Mouse (Mus musculus) testis, adult 2 months (tissue): ENCODE data around the gene Fgfbp3. TPM values are rescaled to one million over a fixed set of nuclear protein-coding genes. Genes with fewer than 3 reads are reported as not detected.

Experiments used
- H3K27ac ChIP-seq: fragments of 200-500 bp; 2 replicates; pipeline ENCODE4 v1.5.1; 2012; ENCODE audit warnings: low read depth, low read length; ENCODE audit not compliant: control insufficient read depth, insufficient read depth
- H3K27me3 ChIP-seq: fragments of 200-500 bp; 2 replicates; pipeline ENCODE4 v1.6.1; 2012; ENCODE audit warnings: mild to moderate bottlenecking, low read length, moderate library complexity; ENCODE audit not compliant: control insufficient read depth, insufficient read depth
- H3K36me3 ChIP-seq: fragments of 200-500 bp; 2 replicates; pipeline ENCODE4 v1.6.1; 2012; ENCODE audit warnings: mild to moderate bottlenecking, low read length; ENCODE audit not compliant: control insufficient read depth, insufficient read depth
- H3K4me1 ChIP-seq: fragments of 200-500 bp; 2 replicates; pipeline ENCODE4 v1.6.1; 2012; ENCODE audit warnings: low read length; ENCODE audit not compliant: control insufficient read depth, insufficient read depth
- H3K4me3 ChIP-seq: fragments of 200-500 bp; 2 replicates; pipeline ENCODE4 v1.5.1; 2012; ENCODE audit warnings: low read depth, mild to moderate bottlenecking, low read length, moderate library complexity, mixed read lengths; ENCODE audit not compliant: control insufficient read depth
- CTCF ChIP-seq: fragments of 200-500 bp; IDR thresholded peaks from 2 replicates; pipeline ENCODE4 v1.5.1; 2012; ENCODE audit warnings: low read depth, mild to moderate bottlenecking, inconsistent platforms, low read length, moderate library complexity; ENCODE audit not compliant: control insufficient read depth, insufficient read depth, insufficient replicate concordance
- POLR2A ChIP-seq: fragments of 200-500 bp; IDR thresholded peaks from 2 replicates; pipeline ENCODE4 v1.6.1; 2012; ENCODE audit warnings: low read depth, mild to moderate bottlenecking, inconsistent platforms, low read length, moderate library complexity; ENCODE audit not compliant: control insufficient read depth
- polyA plus RNA-seq: library from polyadenylated mRNA; depleted of rRNA; stranded (reverse); fragments of >200 nt; gene quantifications from 2 replicates; pipeline ENCODE4 v1.2.3, GENCODE M21; 2012

Gene Fgfbp3
- polyA plus RNA-seq, 1 experiment: 0.16 TPM

- Histone ChIP-seq H3K4me1 (no peaks in the 10 kb centered on the region; the same call in 1 of the 2 replicates), H3K27ac (no peak overlapping the region), H3K36me3 (no peaks in the 10 kb centered on the region), H3K27me3 (no peaks in the 10 kb centered on the region), H3K4me3 (no peak overlapping the region)
- no peak for TF ChIP-seq POLR2A
- TF ChIP-seq CTCF: peak; percentile 83; the same call in 1 of the 2 replicates
These were observed 9.6 kb downstream of the Fgfbp3 start for GRCm38 (mm10) chr19:36909676-36910292.

DNA sequence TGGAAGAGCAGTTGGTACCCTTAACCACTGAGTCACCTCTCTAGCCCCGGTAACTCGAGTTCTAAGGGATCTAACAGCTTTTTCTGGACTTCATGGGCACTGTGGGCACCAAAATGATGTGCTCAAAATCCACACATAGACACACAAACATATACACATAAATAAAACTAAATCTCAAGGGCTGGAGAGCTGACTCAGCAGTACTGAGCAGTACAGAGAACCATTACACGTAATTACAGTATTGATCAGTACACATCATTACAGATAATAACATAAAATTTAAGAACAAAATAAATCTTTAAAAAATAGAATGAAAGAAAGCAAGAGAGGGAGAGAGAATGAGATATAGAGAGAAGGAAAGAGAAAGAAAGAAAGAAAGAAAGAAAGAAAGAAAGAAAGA lies 10.3 kb downstream of the Fgfbp3 start:
- H3K4me1 ChIP-seq: peaks cover under 1% of the 10 kb centered on the region; the same call in 1 of the 2 replicates
- TF ChIP-seq CTCF: no peak
- no peak for TF ChIP-seq POLR2A

DNA sequence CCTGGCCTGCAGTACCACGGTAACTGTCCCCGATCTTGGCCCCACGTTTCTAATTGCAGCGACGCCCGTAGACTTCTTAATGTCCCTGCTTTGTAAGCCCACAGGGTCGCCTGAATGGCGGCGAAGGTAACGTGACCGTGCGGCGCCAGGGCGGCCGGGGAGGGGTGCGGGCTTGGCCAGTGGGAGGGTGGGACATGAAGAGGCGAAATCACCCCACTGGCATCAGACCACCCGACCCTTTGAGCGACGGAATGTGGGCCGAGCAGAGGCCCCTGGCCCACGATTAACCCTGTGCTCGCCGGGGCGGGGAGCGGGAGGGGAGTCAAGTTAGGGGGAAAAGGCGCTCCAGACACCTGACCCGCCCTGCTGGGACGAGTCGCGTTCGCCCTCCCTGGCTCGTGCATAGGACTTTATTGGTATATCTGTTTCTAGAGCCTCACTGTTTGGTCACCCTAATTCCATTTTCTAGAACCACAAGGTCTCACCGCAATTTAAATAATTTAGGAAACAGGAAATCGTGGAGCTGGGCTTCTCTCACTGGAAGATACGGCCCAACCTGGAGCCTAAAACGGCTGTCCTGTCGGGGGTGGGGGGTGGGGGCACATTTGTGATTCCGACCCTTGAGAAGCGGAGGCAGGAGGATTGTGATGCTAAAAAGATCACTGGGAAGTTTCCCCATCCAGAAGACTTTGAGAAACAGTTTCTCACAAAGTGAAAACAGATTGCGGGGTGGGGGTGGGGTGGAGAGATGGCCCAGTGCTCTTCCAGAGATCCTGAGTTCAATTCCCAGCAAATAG lies 15.0 kb downstream of the Fgfbp3 start:
- H3K27me3 ChIP-seq: no peaks in the 10 kb centered on the region
- H3K4me1 ChIP-seq: peaks cover 2% of the 10 kb centered on the region; the same call in 1 of the 2 replicates
- no peak for TF ChIP-seq POLR2A
- TF ChIP-seq CTCF: no peak
- no peaks in the 10 kb centered on the region for H3K36me3 ChIP-seq
- no peak overlapping the region for H3K27ac ChIP-seq
- peak overlapping the region; percentile 46 for H3K4me3 ChIP-seq

More for the DNA sequence above, 10.3 kb downstream of the Fgfbp3 start:
- Histone ChIP-seq H3K27me3 (no peaks in the 10 kb centered on the region), H3K4me3 (no peak overlapping the region), H3K36me3 (no peaks in the 10 kb centered on the region), H3K27ac (no peak overlapping the region)

- Histone ChIP-seq H3K4me3 (no peak overlapping the region), H3K27ac (no peak overlapping the region)
- TF ChIP-seq CTCF (no peak), POLR2A (no peak)
These were observed 16.0 kb downstream of the Fgfbp3 start for GRCm38 (mm10) chr19:36903377-36903776.

GRCm38 (mm10) chr19:36897778-36898177 lies 21.6 kb downstream of the Fgfbp3 start:
- no peak overlapping the region for H3K4me3 ChIP-seq
- H3K27me3 ChIP-seq: no peaks in the 10 kb centered on the region
- no peaks in the 10 kb centered on the region for H3K4me1 ChIP-seq
- H3K36me3 ChIP-seq: no peaks in the 10 kb centered on the region
- TF ChIP-seq POLR2A (no peak), CTCF (peak; percentile 30; the same call in 1 of the 2 replicates)
- no peak overlapping the region for H3K27ac ChIP-seq

More at GRCm38 (mm10) chr19:36903377-36903776, 16.0 kb downstream of the Fgfbp3 start:
- Histone ChIP-seq H3K36me3 (no peaks in the 10 kb centered on the region), H3K27me3 (no peaks in the 10 kb centered on the region), H3K4me1 (peaks cover 2% of the 10 kb centered on the region; the same call in 1 of the 2 replicates)

DNA sequence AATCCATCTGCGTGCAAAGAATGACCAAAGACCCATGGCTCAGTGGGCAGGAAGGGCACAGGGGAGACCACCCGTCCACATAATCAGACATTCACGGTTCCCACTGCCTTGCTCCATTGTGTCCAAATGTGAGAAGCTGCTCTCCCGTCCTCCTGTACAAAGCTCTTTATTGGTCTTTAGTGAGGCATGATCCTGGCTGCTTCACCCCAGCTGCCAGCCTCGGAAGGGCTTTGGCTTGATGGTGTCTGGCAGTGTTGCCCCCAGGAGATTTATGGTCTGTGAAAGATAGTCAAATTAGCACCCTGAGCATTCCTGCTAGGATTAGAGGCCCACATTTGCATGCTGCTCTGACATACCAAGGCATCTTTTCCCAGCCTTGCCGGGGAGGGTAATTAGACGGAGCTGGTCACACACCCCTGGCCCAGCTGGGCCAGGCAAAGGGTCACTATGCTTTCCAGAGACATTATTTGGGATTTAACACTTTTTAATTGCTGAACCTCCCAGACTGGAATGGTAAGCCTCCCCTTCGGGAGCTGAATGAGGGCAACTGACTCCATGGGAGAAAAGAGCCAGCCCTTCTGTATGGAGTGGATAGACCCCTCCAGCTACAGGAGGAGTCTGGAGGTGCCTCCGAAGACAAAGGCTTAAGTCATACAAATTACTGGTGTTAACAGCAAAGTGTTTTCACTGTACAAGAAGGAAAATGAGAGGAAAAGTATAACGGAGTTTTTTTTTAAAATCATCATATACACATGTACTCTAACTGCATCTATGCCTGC lies 22.4 kb downstream of the Fgfbp3 start:
- Histone ChIP-seq H3K4me3 (no peak overlapping the region), H3K4me1 (no peaks in the 10 kb centered on the region), H3K36me3 (no peaks in the 10 kb centered on the region), H3K27me3 (no peaks in the 10 kb centered on the region), H3K27ac (no peak overlapping the region)
- TF ChIP-seq POLR2A (no peak), CTCF (no peak)

- H3K4me3 ChIP-seq: no peak overlapping the region
- H3K36me3 ChIP-seq: no peaks in the 10 kb centered on the region
- no peaks in the 10 kb centered on the region for H3K27me3 ChIP-seq
- H3K4me1 ChIP-seq: no peaks in the 10 kb centered on the region
- no peak overlapping the region for H3K27ac ChIP-seq
- TF ChIP-seq POLR2A (no peak), CTCF (no peak)
These were observed 27.7 kb downstream of the Fgfbp3 start for GRCm38 (mm10) chr19:36891746-36892145.
